Mouse (Mus musculus) liver, postnatal 0 days (tissue): ENCODE measurements around the gene Col17a1.

ENCODE experiments used
- CTCF ChIP-seq: sonication (generic); IDR thresholded peaks from 2 replicates; pipeline ENCODE4 v1.5.1; 2016; ENCODE audit warnings: antibody characterized with exemption, low read depth
- EP300 ChIP-seq: IDR thresholded peaks from 2 replicates; pipeline ENCODE4 v1.6.1; 2016; ENCODE audit warnings: antibody characterized with exemption, low read depth, mild to moderate bottlenecking

DNA sequence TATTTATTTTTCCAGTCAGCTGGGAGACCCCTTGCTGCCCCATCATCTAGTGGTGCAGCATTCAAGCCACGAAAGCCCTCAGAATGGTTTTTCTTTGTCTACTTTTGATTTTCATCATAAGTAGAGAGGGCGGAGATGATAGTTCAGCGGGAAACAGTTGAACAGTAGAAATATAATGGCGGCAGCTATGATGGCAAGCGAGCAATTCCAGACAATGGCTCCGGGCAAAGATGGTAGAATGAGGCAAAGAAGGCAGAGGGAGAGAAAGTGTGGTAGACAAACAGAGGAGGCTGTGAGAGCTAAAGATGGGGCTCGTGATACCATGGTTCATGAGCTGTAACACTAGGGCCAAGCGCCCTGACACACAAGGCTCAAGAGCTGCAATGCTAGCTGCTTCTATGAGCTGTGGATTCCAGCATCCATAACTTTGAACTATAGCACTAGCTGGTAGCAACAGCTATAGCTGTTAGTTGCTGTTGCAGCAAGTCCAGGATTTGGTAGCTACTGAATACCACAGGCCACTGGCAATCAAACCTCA lies 13.9 kb upstream of the Col17a1 start:
- TF ChIP-seq CTCF (no peak), EP300 (no peak)
